Mouse (Mus musculus) ovary, postnatal 10 days (tissue): Measurements from ENCODE around the gene Rnf144a.
"Not testable (repeated sequence)": the region's sequence is repeated elsewhere in the genome, so short reads cannot be mapped to it uniquely, and the experiment has no call there.

Source experiments
- DNase-seq: peaks from one replicate; pipeline ENCODE4 v3.0.0; 2022; ENCODE audit warnings: low spot score

The Rnf144a gene

GRCm38 (mm10) chr12:26415104-26415771, at the start of gene Rnf144a:
Rnf144a (minus strand) TSS chr12:26415254.
- DNase-seq: peak; percentile 85

DNA sequence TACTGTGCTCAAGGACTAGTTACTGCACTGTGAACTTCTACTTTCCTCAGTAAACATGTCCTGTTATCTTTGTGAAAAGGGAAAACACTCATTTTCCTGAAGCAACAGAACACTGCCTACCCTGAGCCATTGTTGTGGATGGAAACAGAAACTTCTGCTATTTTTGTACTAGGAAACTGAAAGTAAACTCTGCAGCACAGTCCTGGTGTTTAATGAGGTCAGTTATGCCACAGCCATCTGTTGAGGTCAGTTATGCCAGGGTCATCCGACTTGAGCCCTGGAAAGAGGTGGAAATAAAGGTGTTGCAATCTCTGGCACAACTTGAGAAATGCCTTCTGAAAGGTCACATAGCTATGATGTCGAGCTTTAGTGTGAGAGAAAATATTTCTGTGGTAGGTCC, 45.0 kb upstream of the Rnf144a start:
- DNase-seq: no peak

GRCm38 (mm10) chr12:26456028-26456698, 41.1 kb upstream of the Rnf144a start, which contains the start of gene Rsad2:
Rsad2 (minus strand) TSS chr12:26456452.
- no peak for DNase-seq

DNA sequence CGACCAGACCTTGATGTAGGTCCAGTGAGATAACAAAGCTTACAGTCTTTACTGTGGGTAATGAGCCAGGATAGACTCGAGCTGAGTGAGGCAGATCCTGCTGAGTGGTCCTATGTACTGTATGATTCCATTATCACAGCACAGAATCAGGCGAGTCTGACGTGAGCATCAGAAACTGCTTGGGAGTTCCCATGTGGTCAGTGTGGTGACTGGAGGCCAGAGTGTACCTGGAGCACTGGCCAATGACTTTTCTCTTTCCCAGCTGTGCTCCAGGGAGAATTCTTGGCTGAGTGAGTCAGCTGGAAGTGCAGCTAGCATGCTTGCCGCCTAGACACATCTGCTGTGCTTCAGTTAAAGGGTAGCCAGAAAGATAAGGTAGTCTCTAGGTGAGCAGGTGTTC, 39.6 kb upstream of the Rnf144a start:
- DNase-seq: no peak

DNA sequence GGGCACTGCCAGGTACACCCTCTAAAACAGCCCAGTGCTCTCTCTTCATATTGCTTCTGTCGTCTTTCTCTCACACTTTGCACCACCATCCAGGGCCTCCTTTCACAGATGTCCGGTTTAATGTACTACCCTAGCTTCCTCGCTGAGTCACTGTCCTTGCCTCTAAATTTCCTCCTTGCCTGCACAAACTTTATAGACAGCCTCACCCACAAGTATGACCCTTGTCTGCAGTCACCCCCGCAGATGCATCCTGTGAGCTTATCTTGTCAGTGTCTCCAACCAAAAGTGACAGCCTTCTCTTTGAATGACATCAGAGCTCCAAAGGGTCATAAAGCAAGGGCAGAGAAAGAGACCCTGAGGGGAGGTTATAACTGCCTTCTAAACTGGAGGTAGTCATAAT, 37.9 kb upstream of the Rnf144a start:
- no peak for DNase-seq

DNA sequence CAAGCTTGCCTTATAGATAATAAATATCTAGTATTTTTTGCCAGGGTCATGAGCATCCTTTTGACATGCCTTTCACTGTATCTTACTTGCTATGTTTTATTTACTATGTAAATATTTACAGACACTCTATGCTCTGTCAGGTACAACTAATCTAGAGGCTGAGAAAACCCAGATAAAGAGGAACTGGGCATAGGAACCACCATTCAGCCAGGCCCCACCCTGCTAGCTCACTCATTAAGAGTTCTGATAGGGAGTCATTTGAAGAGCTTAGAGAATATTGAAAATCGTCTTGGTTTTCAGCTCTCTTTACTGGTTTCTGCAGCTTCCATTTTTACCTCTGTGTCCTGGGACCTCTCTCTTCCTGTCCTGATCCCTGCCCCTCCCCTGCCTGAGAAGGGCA, 36.1 kb upstream of the Rnf144a start:
- no peak for DNase-seq

GRCm38 (mm10) chr12:26449483-26449882, 34.4 kb upstream of the Rnf144a start:
- DNase-seq: no peak

GRCm38 (mm10) chr12:26446377-26447045, 31.5 kb upstream of the Rnf144a start:
- DNase-seq: no peak

- no peak for DNase-seq
Observed at GRCm38 (mm10) chr12:26444511-26444910, 29.5 kb upstream of the Rnf144a start.

GRCm38 (mm10) chr12:26444054-26444453, 29.0 kb upstream of the Rnf144a start:
- peak; percentile 51 for DNase-seq

DNA sequence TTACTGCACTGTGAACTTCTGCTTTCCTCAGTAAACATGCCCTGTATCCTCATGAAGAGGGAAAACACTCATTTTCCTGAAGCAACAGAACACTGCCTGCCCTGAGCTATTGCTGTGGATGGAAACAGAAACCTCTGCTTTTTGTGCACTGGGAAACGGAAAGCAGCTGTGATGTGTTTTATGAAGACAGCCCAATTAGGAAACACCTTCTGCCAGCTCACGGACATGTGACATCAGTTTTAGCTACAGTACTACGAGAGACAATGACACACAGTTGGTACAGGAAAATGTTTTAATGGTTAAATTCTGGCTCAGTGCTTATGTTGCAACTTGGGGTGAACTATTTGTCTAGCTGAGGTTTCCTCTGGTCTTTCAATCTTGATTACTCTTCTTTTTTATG, 24.3 kb upstream of the Rnf144a start:
- DNase-seq: no peak

- DNase-seq: no peak
Observed at GRCm38 (mm10) chr12:26437950-26438349, 22.9 kb upstream of the Rnf144a start.

DNA sequence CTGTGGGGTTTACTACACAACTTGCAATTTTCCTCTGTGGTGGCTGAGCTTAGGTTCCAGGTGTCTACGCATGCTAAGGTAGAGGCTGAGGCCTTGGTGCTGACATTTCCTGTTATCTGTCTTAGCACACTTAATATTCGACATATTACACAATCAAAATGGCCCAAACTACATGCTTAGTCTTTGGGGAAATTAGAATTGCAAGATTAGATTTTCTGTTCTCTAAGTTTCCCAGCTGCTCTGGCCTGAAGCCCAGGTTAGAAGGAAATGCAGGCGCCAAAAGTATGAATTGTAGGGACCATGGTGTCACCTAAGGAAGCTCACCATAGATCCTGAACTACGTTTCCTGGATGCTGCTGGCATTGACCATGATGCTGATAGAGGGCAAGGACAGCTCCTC, 21.3 kb upstream of the Rnf144a start:
- DNase-seq: no peak

DNA sequence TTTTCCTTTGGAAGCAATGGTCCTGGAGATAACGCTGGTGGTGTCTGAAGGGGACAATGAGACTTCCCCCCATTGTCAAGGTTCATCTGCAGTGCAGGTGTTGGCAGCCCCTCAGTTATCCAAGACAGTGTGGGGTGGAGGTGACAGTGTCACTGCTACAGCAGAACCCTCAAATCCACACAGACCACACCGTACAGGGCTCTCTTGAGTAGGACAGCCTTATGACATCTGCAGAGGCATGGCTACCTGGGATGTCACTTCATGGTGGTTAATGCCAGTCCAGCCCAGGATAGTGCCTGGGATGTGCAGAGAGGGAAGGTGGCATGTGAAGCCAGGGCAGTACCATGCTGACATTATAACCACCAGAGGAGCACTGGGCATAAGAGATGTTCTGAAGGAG, 13.7 kb upstream of the Rnf144a start:
- not testable (repeated sequence) for DNase-seq

DNA sequence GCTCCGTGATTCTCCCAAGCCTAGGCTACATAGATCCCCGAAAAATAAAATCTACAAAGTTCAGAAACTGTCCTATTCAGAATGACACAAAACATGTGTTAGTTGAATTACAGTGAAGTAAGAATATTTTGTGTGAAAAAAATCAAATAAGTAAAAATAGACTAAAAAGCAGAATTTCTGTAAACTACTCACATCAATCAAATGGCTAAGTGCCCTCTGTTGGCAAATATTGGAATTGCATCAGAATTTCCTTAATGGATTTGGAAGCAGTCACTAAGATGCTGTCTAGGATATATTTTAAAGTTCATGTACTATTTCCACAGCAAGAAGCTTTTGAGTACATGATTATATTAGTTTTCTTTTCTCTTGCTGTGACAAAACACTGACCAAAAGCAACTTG, 9.8 kb upstream of the Rnf144a start:
- DNase-seq: no peak

GRCm38 (mm10) chr12:26418322-26418721, 3.3 kb upstream of the Rnf144a start:
- DNase-seq: no peak

GRCm38 (mm10) chr12:26416636-26417295, 1.7 kb upstream of the Rnf144a start:
- DNase-seq: no peak

DNA sequence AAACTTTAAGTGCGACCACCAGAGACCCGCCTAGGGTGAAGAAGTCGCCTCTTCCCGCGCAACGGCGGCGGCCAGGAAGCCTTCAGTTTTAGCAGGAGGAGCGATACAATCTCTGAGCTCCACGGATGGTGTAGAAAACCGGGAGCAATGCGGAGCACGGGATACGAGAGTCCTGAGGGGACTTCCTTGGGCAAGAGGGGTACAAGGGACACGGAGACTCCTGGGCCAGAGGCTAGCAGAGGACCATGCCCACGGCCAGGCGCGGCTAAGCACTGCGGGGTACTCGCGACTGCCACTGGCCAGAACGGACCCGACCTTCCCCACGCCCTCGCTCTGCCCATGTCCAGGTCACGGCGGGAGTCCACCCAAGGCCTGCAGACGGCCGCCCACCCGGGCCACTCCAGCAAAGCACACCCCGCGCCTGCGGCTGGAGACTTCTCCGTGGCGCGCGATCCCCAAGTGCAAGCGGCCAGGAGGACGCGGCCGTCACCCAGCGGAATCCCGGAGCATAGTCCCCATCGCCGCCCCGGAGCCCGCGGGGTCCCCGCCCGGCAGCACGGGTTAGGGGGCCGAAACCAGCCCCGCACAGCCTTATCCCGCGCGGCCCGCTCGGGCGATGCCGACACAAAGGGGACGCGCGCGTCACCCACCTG, 477 bp downstream of the Rnf144a start:
- DNase-seq: peak; percentile 37

GRCm38 (mm10) chr12:26413961-26414411, 1.1 kb downstream of the Rnf144a start:
- DNase-seq: no peak

- DNase-seq: no peak
Observed at GRCm38 (mm10) chr12:26412802-26413201, 2.3 kb downstream of the Rnf144a start.

DNA sequence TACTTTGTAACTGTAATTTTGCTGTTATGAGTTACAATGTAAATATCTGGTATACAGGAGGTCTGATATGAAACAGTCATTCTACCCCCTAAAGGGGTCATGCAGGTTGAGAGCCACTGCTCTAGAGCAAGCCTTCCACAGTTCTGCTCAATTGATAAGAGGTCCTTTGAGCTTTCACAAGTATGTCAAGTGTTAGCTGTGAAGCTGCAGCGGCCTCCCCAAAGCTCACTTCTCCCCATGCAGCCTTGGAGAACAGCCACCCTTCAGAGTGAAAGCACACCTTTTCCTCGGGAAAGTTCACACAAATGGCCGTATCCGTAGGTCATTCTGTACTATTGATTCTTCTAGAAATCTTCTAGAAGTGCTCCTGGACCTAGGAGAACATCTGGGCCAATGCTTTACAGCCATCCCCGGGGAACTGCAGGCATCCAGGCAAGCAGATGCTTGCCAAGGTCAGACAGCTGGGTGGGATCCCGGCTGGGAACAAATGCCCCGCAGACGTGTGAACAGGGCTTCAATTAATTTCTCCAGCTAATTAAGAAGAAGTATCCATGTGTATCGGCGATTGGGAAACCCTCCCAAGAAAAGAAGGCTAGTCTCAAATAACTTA, 3.1 kb downstream of the Rnf144a start:
- no peak for DNase-seq

DNA sequence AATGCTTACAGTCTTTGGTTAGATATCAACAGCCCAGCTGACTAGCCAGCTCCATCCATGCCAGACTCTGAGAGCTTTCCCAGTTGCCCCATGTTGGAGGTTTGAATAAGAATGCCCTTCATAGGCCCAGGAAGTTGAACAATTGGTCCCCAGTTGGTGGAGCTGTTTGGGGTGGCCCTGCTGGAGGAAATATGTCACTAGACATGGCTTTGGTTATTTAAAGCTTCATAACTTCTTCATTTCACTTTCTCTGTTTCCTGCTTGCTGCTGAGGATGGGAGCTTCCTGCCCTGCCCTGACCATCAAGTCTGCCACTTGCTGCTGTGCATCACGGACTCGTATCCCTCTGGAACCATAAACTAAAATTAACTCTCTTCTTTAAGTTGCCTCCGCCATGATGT, 4.6 kb downstream of the Rnf144a start:
- no peak for DNase-seq
